Mouse (Mus musculus) neural tube, embryonic 14.5 days (tissue): ENCODE results near the gene Tmem132c. TPM values are rescaled to one million over a fixed set of nuclear protein-coding genes. Genes with fewer than 3 reads are reported as not detected.

Experiments used
- ATAC-seq: fragments of 200-750 bp; cut with Nextera tagmentation; 2 replicates; pipeline ENCODE4 v1.8.0; 2017; ENCODE audit warnings: low read depth, mild to moderate bottlenecking, moderate TSS enrichment, moderate library complexity
- H3K27ac ChIP-seq: fragments of 300-500 bp; sonication (generic); 2 replicates; pipeline ENCODE4 v1.5.1; 2014; ENCODE audit warnings: low read depth, mild to moderate bottlenecking, control low read depth, low read length, moderate library complexity, mixed read lengths
- H3K27me3 ChIP-seq: fragments of 300-500 bp; sonication (generic); 2 replicates; pipeline ENCODE4 v1.6.1; 2014; ENCODE audit warnings: low read length; ENCODE audit not compliant: control insufficient read depth, insufficient read depth
- H3K36me3 ChIP-seq: fragments of 300-500 bp; sonication (generic); 2 replicates; pipeline ENCODE4 v1.6.1; 2014; ENCODE audit warnings: low read length, mixed read lengths; ENCODE audit not compliant: control insufficient read depth, insufficient read depth
- H3K4me1 ChIP-seq: fragments of 300-500 bp; sonication (generic); 2 replicates; pipeline ENCODE4 v1.6.1; 2014; ENCODE audit warnings: low read length; ENCODE audit not compliant: control insufficient read depth, insufficient read depth
- H3K4me2 ChIP-seq: fragments of 300-500 bp; sonication (generic); 2 replicates; pipeline ENCODE4 v1.6.1; 2014; ENCODE audit warnings: mild to moderate bottlenecking, low read depth, low read length, control low read depth
- H3K4me3 ChIP-seq: fragments of 300-500 bp; sonication (generic); 2 replicates; pipeline ENCODE4 v1.5.1; 2014; ENCODE audit warnings: low read depth, low read length, control low read depth, mixed read lengths
- H3K9ac ChIP-seq: fragments of 300-500 bp; sonication (generic); replicated peaks from 2 replicates; pipeline ENCODE4 v1.6.1; 2014; ENCODE audit warnings: low read depth, mild to moderate bottlenecking, control low read depth, low read length, mixed read lengths
- H3K9me3 ChIP-seq: fragments of 300-500 bp; sonication (generic); 2 replicates; pipeline ENCODE4 v1.6.1; 2016; ENCODE audit warnings: low read length; ENCODE audit not compliant: control insufficient read depth
- WGBS: fragments of 180-500 bp; shearing (Covaris S2); extraction: QIAGEN DNeasy Blood & Tissue Kit; methylation state at CpG from one replicate; pipeline ENCODE4 v1.1.7; 2014; 5-methylcytosine and 5-hydroxymethylcytosine counted together
- polyA plus RNA-seq: library from polyadenylated mRNA; unstranded; fragments of >200 nt; fragmentation: Nextera tagmentation; extraction: Ambion mirVana; gene quantifications from 2 replicates; pipeline ENCODE4 v1.2.1, GENCODE M21; 2014

Tmem132c gene
- polyA plus RNA-seq, 1 experiment from 2014 or later = 9.4 TPM

DNA sequence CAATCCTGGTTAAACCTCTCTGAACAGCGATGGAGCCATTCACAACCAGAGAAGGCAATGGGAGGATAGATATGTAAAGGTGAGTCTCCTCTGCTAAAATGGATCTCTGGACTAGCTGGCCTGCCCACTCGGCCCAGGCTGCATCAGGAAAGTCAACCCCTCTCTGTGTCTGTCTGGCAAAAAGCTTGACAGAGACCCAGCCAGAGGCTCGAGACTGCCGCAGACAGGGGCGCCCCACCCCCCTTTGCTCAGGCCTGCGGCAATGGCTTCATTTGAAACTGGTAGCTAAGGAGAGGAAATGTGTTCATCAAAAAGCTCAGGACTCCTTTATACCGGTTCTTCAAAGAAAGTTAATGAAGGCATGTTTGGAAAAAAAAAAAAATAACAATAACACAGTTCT, 156.4 kb downstream of the Tmem132c start:
- WGBS = 9% methylated on average over 7 of the region's 7 CpGs
- H3K27me3 ChIP-seq = no peaks in the 10 kb centered on the region
- H3K9ac ChIP-seq = no peak overlapping the region
- H3K4me1 ChIP-seq = 0 out of 2 replicates have a peak, but pooled peaks cover 3% of the 10 kb centered on the region
- no peaks in the 10 kb centered on the region for H3K36me3 ChIP-seq
- H3K27ac ChIP-seq = no peak overlapping the region
- no peak for ATAC-seq
- H3K4me3 ChIP-seq = no peak overlapping the region
- no peaks in the 10 kb centered on the region for H3K9me3 ChIP-seq
- H3K4me2 ChIP-seq = no peak overlapping the region

DNA sequence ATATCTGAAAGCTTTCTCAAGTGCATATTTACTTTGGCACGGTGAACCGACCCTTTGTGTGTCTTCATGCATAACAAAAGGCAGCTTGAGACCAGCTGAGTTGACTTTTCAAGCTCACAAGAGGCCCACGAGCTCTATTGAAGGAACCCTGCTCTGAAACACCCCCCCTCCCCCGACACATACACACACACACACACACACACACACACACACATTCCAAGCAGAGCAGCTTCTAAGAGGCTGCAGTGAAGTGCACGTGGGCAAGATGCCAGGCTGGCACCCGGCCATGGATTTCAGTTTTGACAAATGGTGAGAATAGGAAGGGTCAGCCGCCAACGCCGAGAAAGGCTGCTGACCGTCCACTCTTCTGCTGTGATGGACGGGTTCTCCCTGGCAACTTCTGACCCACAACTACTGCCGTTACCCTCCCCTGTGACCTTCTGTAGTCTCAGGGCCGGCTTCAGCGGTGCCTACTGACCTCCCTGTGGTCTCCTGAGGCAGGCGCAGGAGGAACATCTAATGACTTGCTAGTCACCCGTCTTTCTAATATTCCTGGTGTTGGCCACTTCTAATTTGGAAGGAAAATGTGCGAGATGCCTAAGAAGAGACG, 163.9 kb downstream of the Tmem132c start:
- Histone ChIP-seq H3K4me1 (peaks cover 8% of the 10 kb centered on the region; the same call in 1 of the 2 replicates), H3K4me3 (no peak overlapping the region), H3K27ac (no peak overlapping the region), H3K9me3 (no peaks in the 10 kb centered on the region), H3K27me3 (no peaks in the 10 kb centered on the region), H3K4me2 (no peak overlapping the region), H3K9ac (no peak overlapping the region), H3K36me3 (no peaks in the 10 kb centered on the region)
- WGBS = 30% methylated on average over 18 of the region's 18 CpGs
- peak; percentile 41 for ATAC-seq

- Histone ChIP-seq H3K4me2 (no peak overlapping the region), H3K27ac (no peak overlapping the region)
Measured at GRCm38 (mm10) chr5:127406014-127406655, 164.5 kb downstream of the Tmem132c start.

DNA sequence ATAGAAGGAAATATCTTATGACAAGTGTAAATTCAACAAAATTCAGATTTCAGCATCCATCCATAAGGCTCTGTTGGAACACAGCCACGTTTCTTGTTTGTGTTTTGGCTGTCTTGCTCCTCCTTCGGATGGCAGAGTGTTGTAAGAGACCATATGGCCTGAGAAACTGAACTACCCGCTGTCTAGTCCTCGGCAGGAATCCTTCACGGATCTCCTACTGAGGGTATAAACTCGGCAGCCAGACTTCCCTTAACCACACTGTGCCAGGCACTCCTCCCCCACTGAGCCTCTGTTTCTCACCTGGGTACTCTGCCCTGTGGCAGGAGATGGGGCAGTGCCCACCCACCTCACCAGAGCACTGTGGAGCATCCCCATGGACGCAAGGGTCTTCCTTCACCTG, 174.9 kb downstream of the Tmem132c start:
- Histone ChIP-seq H3K9ac (no peak overlapping the region), H3K27me3 (no peaks in the 10 kb centered on the region), H3K9me3 (no peaks in the 10 kb centered on the region; the same call in 1 of the 2 replicates), H3K4me2 (no peak overlapping the region), H3K36me3 (no peaks in the 10 kb centered on the region), H3K4me1 (no peaks in the 10 kb centered on the region), H3K27ac (no peak overlapping the region), H3K4me3 (no peak overlapping the region)
- ATAC-seq = no peak
- 63% methylated on average over 7 of the region's 7 CpGs for WGBS

More at GRCm38 (mm10) chr5:127406014-127406655, 164.5 kb downstream of the Tmem132c start:
- H3K36me3 ChIP-seq = no peaks in the 10 kb centered on the region
- H3K27me3 ChIP-seq = no peaks in the 10 kb centered on the region
- no peak; the same call in 1 of the 2 replicates for ATAC-seq
- 37% methylated on average over 9 of the region's 9 CpGs for WGBS
- no peak overlapping the region for H3K4me3 ChIP-seq
- H3K9me3 ChIP-seq = no peaks in the 10 kb centered on the region
- peaks cover 8% of the 10 kb centered on the region; the same call in 1 of the 2 replicates for H3K4me1 ChIP-seq
- H3K9ac ChIP-seq = no peak overlapping the region

DNA sequence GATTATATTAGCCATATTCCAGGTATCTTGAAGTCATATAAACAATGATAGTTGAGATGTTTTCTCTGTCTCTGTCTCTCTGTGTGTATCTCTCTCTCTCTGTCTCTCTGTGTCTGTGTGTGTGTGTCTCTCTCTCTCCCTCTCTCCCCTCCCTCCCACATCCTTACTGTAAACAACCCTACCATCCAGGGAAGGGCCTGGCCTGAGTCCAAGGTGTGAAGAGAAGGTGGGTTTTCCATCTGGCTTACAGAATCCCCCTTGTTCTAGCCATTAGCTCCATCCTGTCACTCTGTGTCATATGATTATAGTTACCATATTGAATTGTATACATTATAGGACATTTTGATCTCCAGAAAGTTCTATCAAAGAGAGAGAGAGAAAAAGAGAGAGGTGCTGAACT, 182.3 kb downstream of the Tmem132c start:
- Histone ChIP-seq H3K4me1 (no peaks in the 10 kb centered on the region), H3K27ac (no peak overlapping the region), H3K9ac (no peak overlapping the region), H3K36me3 (no peaks in the 10 kb centered on the region), H3K4me3 (no peak overlapping the region), H3K9me3 (no peaks in the 10 kb centered on the region), H3K27me3 (no peaks in the 10 kb centered on the region), H3K4me2 (no peak overlapping the region)
- ATAC-seq = no peak

DNA sequence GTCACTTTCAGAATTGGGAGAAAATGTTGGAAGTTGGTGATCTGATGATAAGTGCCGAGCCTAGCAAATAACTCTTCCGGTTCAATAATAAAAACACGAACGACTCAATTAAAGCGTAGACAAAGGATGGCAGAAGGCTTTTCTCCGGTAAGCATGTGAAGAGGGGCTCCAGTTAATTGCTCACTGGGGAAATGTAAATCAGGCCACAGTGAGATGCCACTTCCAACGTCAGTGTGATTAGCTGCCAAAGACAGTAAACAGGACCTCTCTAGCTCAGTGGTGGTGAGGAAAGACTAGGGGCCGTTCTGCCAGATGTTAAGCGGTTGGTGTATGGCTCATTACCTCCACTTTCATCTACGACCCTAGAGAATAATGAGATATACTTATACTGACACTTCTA, 187.5 kb downstream of the Tmem132c start:
- Histone ChIP-seq H3K27me3 (no peaks in the 10 kb centered on the region), H3K36me3 (no peaks in the 10 kb centered on the region), H3K9ac (no peak overlapping the region), H3K27ac (no peak overlapping the region), H3K9me3 (no peaks in the 10 kb centered on the region), H3K4me3 (no peak overlapping the region), H3K4me2 (no peak overlapping the region), H3K4me1 (0 out of 2 replicates have a peak, but pooled peaks cover 3% of the 10 kb centered on the region)
- ATAC-seq = no peak
- 13% methylated on average over 10 of the region's 10 CpGs for WGBS

DNA sequence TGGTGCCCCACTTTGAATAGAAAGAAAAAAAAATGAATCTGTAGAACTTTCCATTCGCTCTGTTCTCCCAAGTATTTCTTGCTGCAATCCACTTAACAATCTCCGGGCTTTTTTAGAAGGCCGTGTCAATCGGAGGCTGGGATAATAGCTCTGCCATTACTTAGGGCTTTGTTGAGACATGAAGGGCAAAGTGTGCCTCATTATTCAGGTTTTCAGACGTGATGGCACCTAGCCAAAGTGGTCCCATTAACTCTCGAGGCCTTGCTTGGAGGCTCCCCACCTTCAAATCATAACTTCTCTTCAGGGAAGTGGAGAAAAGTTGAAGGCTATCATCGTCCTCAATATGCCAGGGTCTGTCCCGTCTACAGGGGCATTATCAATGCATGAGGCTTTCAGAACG, 190.0 kb downstream of the Tmem132c start:
- ATAC-seq = no peak
- no peaks in the 10 kb centered on the region for H3K9me3 ChIP-seq
- H3K27ac ChIP-seq = no peak overlapping the region
- 59% methylated on average over 9 of the region's 9 CpGs for WGBS
- H3K36me3 ChIP-seq = no peaks in the 10 kb centered on the region
- no peak overlapping the region for H3K9ac ChIP-seq
- H3K4me2 ChIP-seq = no peak overlapping the region
- 0 out of 2 replicates have a peak, but pooled peaks cover 3% of the 10 kb centered on the region for H3K4me1 ChIP-seq
- no peak overlapping the region for H3K4me3 ChIP-seq
- H3K27me3 ChIP-seq = no peaks in the 10 kb centered on the region

DNA sequence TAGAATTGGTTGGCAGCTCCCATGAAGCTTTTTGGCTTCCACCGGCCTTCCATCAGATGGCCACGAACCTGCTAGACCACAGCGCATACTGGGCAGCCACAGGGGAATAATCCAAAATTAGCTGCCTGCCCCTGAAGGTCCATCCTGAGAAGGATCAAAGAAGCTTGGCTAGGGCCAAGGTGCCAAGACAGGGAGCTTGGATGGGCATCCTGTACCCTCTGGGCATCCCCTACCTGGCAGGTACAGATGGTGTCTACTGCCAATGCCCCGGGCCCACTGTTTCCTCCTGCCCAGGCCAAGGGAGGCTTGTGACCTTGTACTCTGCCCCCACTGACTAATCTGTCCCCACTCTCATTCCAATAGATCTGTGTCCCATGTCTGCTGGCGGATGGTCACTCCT, 195.2 kb downstream of the Tmem132c start:
- no peak overlapping the region for H3K27ac ChIP-seq
- peaks cover under 1% of the 10 kb centered on the region; the same call in 1 of the 2 replicates for H3K4me1 ChIP-seq
- no peaks in the 10 kb centered on the region for H3K27me3 ChIP-seq
- no peak overlapping the region for H3K4me3 ChIP-seq
- H3K36me3 ChIP-seq = no peaks in the 10 kb centered on the region
- no peaks in the 10 kb centered on the region for H3K9me3 ChIP-seq
- H3K4me2 ChIP-seq = no peak overlapping the region
- no peak for ATAC-seq
- WGBS = 97% methylated on average over 5 of the region's 5 CpGs
- H3K9ac ChIP-seq = no peak overlapping the region

DNA sequence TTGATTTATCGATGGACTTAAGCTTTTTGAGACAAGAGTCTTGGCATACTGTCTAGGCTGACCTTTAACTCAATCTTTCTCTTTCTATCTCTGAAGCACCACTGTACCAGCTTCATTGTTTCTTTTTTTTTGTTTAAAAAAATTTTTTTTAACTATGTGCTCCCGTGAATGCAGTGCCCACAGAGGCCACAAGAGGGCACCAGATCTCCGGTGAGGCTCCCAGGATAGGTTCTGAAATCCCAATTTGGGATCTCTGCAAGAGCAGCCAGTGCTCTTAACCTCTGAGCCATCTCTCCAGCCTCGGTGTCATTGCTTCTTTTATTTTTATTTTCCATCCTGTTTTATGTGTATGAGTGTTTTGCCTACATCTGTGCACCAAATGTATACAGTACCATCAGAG, 197.0 kb downstream of the Tmem132c start:
- Histone ChIP-seq H3K9ac (no peak overlapping the region), H3K27ac (no peak overlapping the region), H3K4me2 (no peak overlapping the region), H3K36me3 (no peaks in the 10 kb centered on the region), H3K9me3 (no peaks in the 10 kb centered on the region), H3K27me3 (no peaks in the 10 kb centered on the region), H3K4me3 (no peak overlapping the region), H3K4me1 (peaks cover 3% of the 10 kb centered on the region; the same call in 1 of the 2 replicates)
- ATAC-seq = no peak
- 92% methylated on average over 4 of the region's 4 CpGs for WGBS
